Mouse (Mus musculus) megakaryocyte progenitor cell, adult 5-6 weeks (primary cell): Measurements from ENCODE around the gene Gm47791. TPM values are rescaled to one million over a fixed set of nuclear protein-coding genes. Genes with fewer than 3 reads are reported as not detected.

Experiments
- ATAC-seq: replicated peaks from 2 replicates; pipeline ENCODE4 v1.8.0; 2016; ENCODE audit warnings: mild to moderate bottlenecking, moderate TSS enrichment, inconsistent platforms; ENCODE audit not compliant: poor library complexity
- total RNA-seq, 2 experiments: library from RNA; stranded (forward) in 1 of 2; stranded (reverse) in 1 of 2; fragments of 157-497, 149-512 nt in 1 of 2; fragments of 200-1000 nt in 1 of 2; gene quantifications; 2 replicates each; pipeline versions ENCODE4 v1.2.3 to v1.2.4; 2015 to 2017

Gene Gm47791
- total RNA-seq (2015) (not detected in 2 replicates), total RNA-seq (2017) (not detected in 2 replicates)

- ATAC-seq: no peak
These were observed at the start of gene Gm47791 for GRCm38 (mm10) chr1:82771022-82771586. TSS of gene Gm47791 (minus strand) at chr1:82771243.

- no peak for ATAC-seq
These were observed 49.7 kb upstream of the Gm47791 start for GRCm38 (mm10) chr1:82820626-82821186.

GRCm38 (mm10) chr1:82820179-82820578 lies 49.1 kb upstream of the Gm47791 start:
- ATAC-seq: 0 out of 2 replicates have a peak, but pooled peaks have one; percentile 11

GRCm38 (mm10) chr1:82819366-82819765 lies 48.3 kb upstream of the Gm47791 start:
- ATAC-seq: no peak

- ATAC-seq: peak; percentile 90
These were observed 45.1 kb upstream of the Gm47791 start for GRCm38 (mm10) chr1:82815941-82816716.

GRCm38 (mm10) chr1:82811766-82812165 lies 40.7 kb upstream of the Gm47791 start:
- ATAC-seq: no peak

GRCm38 (mm10) chr1:82808564-82808963 lies 37.5 kb upstream of the Gm47791 start:
- no peak for ATAC-seq

GRCm38 (mm10) chr1:82807206-82807605 lies 36.2 kb upstream of the Gm47791 start:
- ATAC-seq: no peak

GRCm38 (mm10) chr1:82806391-82806790 lies 35.3 kb upstream of the Gm47791 start:
- ATAC-seq: no peak

GRCm38 (mm10) chr1:82804059-82804458 lies 33.0 kb upstream of the Gm47791 start:
- no peak for ATAC-seq

- peak; percentile 64 for ATAC-seq
These were observed 32.6 kb upstream of the Gm47791 start for GRCm38 (mm10) chr1:82803608-82804007.

GRCm38 (mm10) chr1:82801105-82801783 lies 30.2 kb upstream of the Gm47791 start:
- ATAC-seq: no peak

GRCm38 (mm10) chr1:82798922-82799321 lies 27.9 kb upstream of the Gm47791 start:
- peak; percentile 67 for ATAC-seq

GRCm38 (mm10) chr1:82798304-82798703 lies 27.3 kb upstream of the Gm47791 start:
- ATAC-seq: peak; percentile 29

- peak; percentile 52 for ATAC-seq
These were observed 26.0 kb upstream of the Gm47791 start for GRCm38 (mm10) chr1:82797088-82797487.

- peak; percentile 57 for ATAC-seq
These were observed 24.8 kb upstream of the Gm47791 start for GRCm38 (mm10) chr1:82795702-82796443.

- ATAC-seq: no peak
These were observed 24.2 kb upstream of the Gm47791 start for GRCm38 (mm10) chr1:82795211-82795610.

- no peak for ATAC-seq
These were observed 22.9 kb upstream of the Gm47791 start for GRCm38 (mm10) chr1:82793986-82794385.

- ATAC-seq: no peak
These were observed 22.1 kb upstream of the Gm47791 start for GRCm38 (mm10) chr1:82793110-82793509.

GRCm38 (mm10) chr1:82792238-82792637 lies 21.2 kb upstream of the Gm47791 start:
- no peak for ATAC-seq

- no peak for ATAC-seq
These were observed 20.1 kb upstream of the Gm47791 start for GRCm38 (mm10) chr1:82791105-82791504.
